In the genomic region with DNA sequence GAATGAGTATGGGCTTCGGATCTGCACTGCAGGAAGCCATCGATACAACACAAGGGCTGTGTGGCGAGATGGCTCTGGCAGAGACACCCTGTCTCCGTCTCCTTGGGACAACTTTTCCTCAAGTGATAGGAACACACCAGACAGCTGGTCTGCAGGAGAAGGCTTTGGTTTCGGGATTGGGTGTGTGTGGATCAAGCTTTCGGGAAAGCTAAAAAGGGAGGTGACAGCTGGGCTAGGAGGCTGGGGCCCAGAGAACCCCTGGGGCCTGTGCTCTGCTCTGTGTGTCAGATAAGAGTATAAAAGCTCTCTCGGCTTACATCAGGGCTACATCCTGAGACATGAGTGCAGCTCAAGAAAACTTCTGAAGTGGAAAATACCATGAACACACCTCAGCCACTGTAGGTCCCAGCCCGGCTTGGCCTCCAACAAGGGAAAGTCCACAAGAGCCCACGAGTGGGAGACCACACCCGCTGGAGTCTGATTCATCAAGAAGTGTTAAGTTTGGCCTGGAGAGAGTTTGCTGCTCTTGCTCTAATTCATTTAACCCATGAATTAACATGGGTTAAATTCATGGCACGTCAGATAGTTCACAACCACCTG, we compare ENCODE assay signal across 22 mouse cellular contexts. TPM values are rescaled to one million over a fixed set of nuclear protein-coding genes. Genes with fewer than 3 reads are reported as not detected.
DNase-seq lines count a peak whose midpoint lies in the region; ATAC-seq and TF ChIP-seq lines count a peak whose summit lies in the region.
"Had no signal": no experiment of that assay in that cellular context is flagged by ENCODE, and none has a peak within 500 bp of the region (broad histone marks: within the 10 kb centered on the region; RNA-seq: fewer than 3 reads in every experiment).

No protein-coding gene starts in this region.

- WGBS in liver, embryonic 13.5 days (ENCODE audit: insufficient replicate concordance) = 58% methylated on average over 11 of the region's 11 CpGs
- 65% methylated on average over 11 of the region's 11 CpGs for WGBS in liver, embryonic 11.5 days
- 33% methylated on average over 11 of the region's 11 CpGs for WGBS in heart, postnatal 0 days
- 66% methylated on average over 11 of the region's 11 CpGs for WGBS in stomach, embryonic 15.5 days
- 71% methylated on average over 11 of the region's 11 CpGs for WGBS in hindbrain, embryonic 16.5 days

- no peak overlapping the region for H3K9ac ChIP-seq in liver, embryonic 13.5 days
- no peak overlapping the region for H3K9ac ChIP-seq in liver, embryonic 11.5 days (ENCODE audit: low read depth, low read length)
- H3K9ac ChIP-seq in heart, postnatal 0 days (replicated peaks; ENCODE audit: low read depth, low read length) = 0 out of 2 replicates have a peak overlapping the region, but pooled peaks have one; percentile 10
- H3K9ac ChIP-seq in stomach, embryonic 15.5 days = no peak overlapping the region
- H3K9ac ChIP-seq in hindbrain, embryonic 16.5 days (ENCODE audit: low read depth, low read length) = no peak overlapping the region
- H3K9ac ChIP-seq: embryonic facial prominence, embryonic 12.5 days; forebrain, embryonic 13.5 days; neural tube, embryonic 13.5 days had no signal

- H3K36me3 ChIP-seq in liver, embryonic 13.5 days = no peaks in the 10 kb centered on the region
- no peaks in the 10 kb centered on the region for H3K36me3 ChIP-seq in liver, embryonic 11.5 days (ENCODE audit: control insufficient read depth, insufficient read depth, low read length)
- no peaks in the 10 kb centered on the region for H3K36me3 ChIP-seq in heart, postnatal 0 days (replicated peaks; ENCODE audit: control insufficient read depth, insufficient read depth, low read length)
- no peaks in the 10 kb centered on the region for H3K36me3 ChIP-seq in stomach, embryonic 15.5 days
- H3K36me3 ChIP-seq in hindbrain, embryonic 16.5 days (ENCODE audit: control insufficient read depth, insufficient read depth, low read length) = no peaks in the 10 kb centered on the region
- H3K36me3 ChIP-seq: embryonic facial prominence, embryonic 12.5 days; hindbrain, embryonic 10.5 days; neural tube, embryonic 13.5 days had no signal

- no peak for TF ChIP-seq CTCF in gastrocnemius, adult 2 months (IDR thresholded peaks at IDR 0.05)
- no peak for TF ChIP-seq CTCF in heart, postnatal 0 days (IDR thresholded peaks at IDR 0.05; ENCODE audit: low read depth)

- H3K4me1 ChIP-seq in liver, embryonic 13.5 days (replicated peaks) = peaks cover 39% of the 10 kb centered on the region
- peaks cover 29% of the 10 kb centered on the region for H3K4me1 ChIP-seq in liver, embryonic 11.5 days (replicated peaks; ENCODE audit: control insufficient read depth, insufficient read depth, low read length)
- H3K4me1 ChIP-seq in heart, postnatal 0 days (ENCODE audit: control insufficient read depth, insufficient read depth) = peaks cover 43% of the 10 kb centered on the region
- H3K4me1 ChIP-seq in stomach, embryonic 15.5 days = peaks cover 28% of the 10 kb centered on the region
- peaks cover 4% of the 10 kb centered on the region; the same call in 1 of the 2 replicates for H3K4me1 ChIP-seq in hindbrain, embryonic 16.5 days (ENCODE audit: control insufficient read depth, insufficient read depth, low read depth, low read length)

- H3K4me3 ChIP-seq in gastrocnemius, adult 2 months = no peak overlapping the region
- no peak overlapping the region for H3K4me3 ChIP-seq in liver, embryonic 13.5 days (replicated peaks)
- no peak overlapping the region for H3K4me3 ChIP-seq in liver, embryonic 11.5 days (ENCODE audit: low read depth, low read length)
- no peak overlapping the region for H3K4me3 ChIP-seq in heart, postnatal 0 days (ENCODE audit: low read depth, low read length)
- no peak overlapping the region for H3K4me3 ChIP-seq in stomach, embryonic 15.5 days (replicated peaks)
- H3K4me3 ChIP-seq in hindbrain, embryonic 16.5 days (ENCODE audit: low read length) = no peak overlapping the region
- H3K4me3 ChIP-seq: embryonic facial prominence, embryonic 12.5 days; forebrain, embryonic 13.5 days; hindbrain, embryonic 10.5 days; neural tube, embryonic 13.5 days had no signal

- ATAC-seq in liver, embryonic 13.5 days (ENCODE audit: low read depth) = peak; percentile 43; the same call in 1 of the 2 replicates
- ATAC-seq in liver, embryonic 11.5 days (replicated peaks; ENCODE audit: low FRiP score) = no peak
- ATAC-seq in heart, postnatal 0 days (ENCODE audit: insufficient read depth, low read depth) = no peak
- no peak for ATAC-seq in stomach, embryonic 15.5 days (ENCODE audit: insufficient read depth, low FRiP score, low read depth)
- ATAC-seq in hindbrain, embryonic 16.5 days = no peak
- ATAC-seq: forebrain, embryonic 13.5 days had no signal

- peak overlapping the region; percentile 87 for H3K27ac ChIP-seq in gastrocnemius, adult 2 months
- peak overlapping the region; percentile 29; the same call in 1 of the 2 replicates for H3K27ac ChIP-seq in liver, embryonic 13.5 days
- no peak overlapping the region for H3K27ac ChIP-seq in liver, embryonic 11.5 days (ENCODE audit: low read depth, low read length)
- H3K27ac ChIP-seq in heart, postnatal 0 days (ENCODE audit: low read depth) = peak overlapping the region; percentile 71
- H3K27ac ChIP-seq in stomach, embryonic 15.5 days = peak overlapping the region; percentile 44; the same call in 1 of the 2 replicates
- H3K27ac ChIP-seq in hindbrain, embryonic 16.5 days (ENCODE audit: low read depth, low read length) = no peak overlapping the region
- H3K27ac ChIP-seq: embryonic facial prominence, embryonic 12.5 days; forebrain, embryonic 13.5 days; hindbrain, embryonic 10.5 days; neural tube, embryonic 13.5 days had no signal

- peak; percentile 43 for DNase-seq in gastrocnemius, adult 2 months
- DNase-seq in gastrocnemius, postnatal 10 days = no peak
- no peak for DNase-seq in liver, embryonic 13.5 days
- no peak for DNase-seq in liver, embryonic 11.5 days (ENCODE audit: low spot score)
- DNase-seq in heart, postnatal 0 days (ENCODE audit: low spot score) = no peak
- no peak for DNase-seq in spleen, postnatal 4 days (ENCODE audit: low spot score in 2 of 2)
- DNase-seq: cerebellum, postnatal 25 days; kidney, adult 11 months; left cerebral cortex, postnatal 4 days; thymus, postnatal 4 days had no signal

- no peak overlapping the region for H3K4me2 ChIP-seq in liver, embryonic 13.5 days
- no peak overlapping the region for H3K4me2 ChIP-seq in liver, embryonic 11.5 days
- H3K4me2 ChIP-seq in heart, postnatal 0 days (ENCODE audit: low read depth, low read length) = no peak overlapping the region
- no peak overlapping the region for H3K4me2 ChIP-seq in stomach, embryonic 15.5 days
- H3K4me2 ChIP-seq in hindbrain, embryonic 16.5 days (ENCODE audit: low read length) = no peak overlapping the region
- H3K4me2 ChIP-seq: embryonic facial prominence, embryonic 12.5 days; forebrain, embryonic 13.5 days; neural tube, embryonic 13.5 days had no signal

- no peaks in the 10 kb centered on the region for H3K27me3 ChIP-seq in liver, embryonic 13.5 days
- H3K27me3 ChIP-seq in liver, embryonic 11.5 days (replicated peaks; ENCODE audit: control insufficient read depth, insufficient read depth, low read length) = no peaks in the 10 kb centered on the region
- H3K27me3 ChIP-seq in heart, postnatal 0 days (ENCODE audit: control insufficient read depth, insufficient read depth, low read length) = no peaks in the 10 kb centered on the region
- H3K27me3 ChIP-seq in stomach, embryonic 15.5 days (replicated peaks) = no peaks in the 10 kb centered on the region
- H3K27me3 ChIP-seq in hindbrain, embryonic 16.5 days (replicated peaks; ENCODE audit: control insufficient read depth, insufficient read depth, low read length) = no peaks in the 10 kb centered on the region
- H3K27me3 ChIP-seq: embryonic facial prominence, embryonic 12.5 days; forebrain, embryonic 13.5 days; neural tube, embryonic 13.5 days had no signal

- intact Hi-C loops in gastrocnemius, adult 2 months (cut with DNase I) = loop anchor here (2.0 kb wide), 1 partner anchor 31 kb away; no protein-coding TSS in a partner anchor

- no peak for TF ChIP-seq EP300 in heart, postnatal 0 days (IDR thresholded peaks at IDR 0.05; ENCODE audit: low read depth)

- no peaks in the 10 kb centered on the region for H3K9me3 ChIP-seq in liver, embryonic 13.5 days (replicated peaks)
- H3K9me3 ChIP-seq in liver, embryonic 11.5 days (ENCODE audit: control insufficient read depth, low read length) = no peaks in the 10 kb centered on the region
- no peaks in the 10 kb centered on the region for H3K9me3 ChIP-seq in heart, postnatal 0 days (replicated peaks; ENCODE audit: control insufficient read depth, low read length)
- H3K9me3 ChIP-seq in stomach, embryonic 15.5 days = no peaks in the 10 kb centered on the region
- H3K9me3 ChIP-seq in hindbrain, embryonic 16.5 days (ENCODE audit: control insufficient read depth, low read length) = no peaks in the 10 kb centered on the region
- H3K9me3 ChIP-seq: embryonic facial prominence, embryonic 12.5 days; forebrain, embryonic 13.5 days; hindbrain, embryonic 10.5 days; neural tube, embryonic 13.5 days had no signal

RNA-seq across cellular contexts. Expression of a gene that starts 26.9 kb away (rescaled TPM):
- 1 to 10 TPM in 1 of 2 experiments, under 1 TPM in 1; 0.79 to 1.0 TPM for total RNA-seq in gastrocnemius, adult 2 months (2021)
- 1 to 10 TPM in 1 of 2 experiments, under 1 TPM in 1; 0.68 to 2.0 TPM for total RNA-seq in gastrocnemius, postnatal 10 days (2021)
- polyA plus RNA-seq in liver, embryonic 13.5 days (2015; fragmentation: Nextera tagmentation; extraction: Ambion mirVana) = not detected in 2 replicates
- 0.27 and 0.49 TPM in 2 replicates for polyA plus RNA-seq in liver, embryonic 11.5 days (2014; fragmentation: Nextera tagmentation; extraction: Ambion mirVana)
- not detected in 2 replicates for total RNA-seq in heart, postnatal 0 days (2014; rRNA removed; ENCODE audit: low replicate concordance)
- 0.77 and 0.89 TPM in 2 replicates for polyA plus RNA-seq in heart, postnatal 0 days (2015; fragmentation: Nextera tagmentation; extraction: Ambion mirVana)
- 1.1 and 1.2 TPM in 2 replicates for polyA plus RNA-seq in stomach, embryonic 15.5 days (2015; fragmentation: Nextera tagmentation; extraction: Ambion mirVana)
- polyA plus RNA-seq in hindbrain, embryonic 16.5 days (2015; fragmentation: Nextera tagmentation; extraction: Ambion mirVana) = 0.86 and 1.8 TPM in 2 replicates
- total RNA-seq: megakaryocyte, adult 5-6 weeks; MEL had no signal

RNA-seq across cellular contexts. Expression of a gene that starts 38.3 kb away (rescaled TPM):
- total RNA-seq in gastrocnemius, adult 2 months (2021) = not detected
- total RNA-seq in gastrocnemius, postnatal 10 days (2021) = not detected
- not detected in 2 replicates for polyA plus RNA-seq in liver, embryonic 13.5 days (2015; fragmentation: Nextera tagmentation; extraction: Ambion mirVana)
- polyA plus RNA-seq in liver, embryonic 11.5 days (2014; fragmentation: Nextera tagmentation; extraction: Ambion mirVana) = not detected in 2 replicates
- total RNA-seq in heart, postnatal 0 days (2014; rRNA removed; ENCODE audit: low replicate concordance) = not detected in 2 replicates
- not detected in 2 replicates for polyA plus RNA-seq in heart, postnatal 0 days (2015; fragmentation: Nextera tagmentation; extraction: Ambion mirVana)
- not detected in 2 replicates for polyA plus RNA-seq in stomach, embryonic 15.5 days (2015; fragmentation: Nextera tagmentation; extraction: Ambion mirVana)
- polyA plus RNA-seq in hindbrain, embryonic 16.5 days (2015; fragmentation: Nextera tagmentation; extraction: Ambion mirVana) = not detected in 2 replicates
- total RNA-seq: adrenal gland, postnatal 14 days; gastrocnemius, adult 8-10 months; layer of hippocampus, postnatal 25 days; left cerebral cortex, postnatal 4 days; megakaryocyte, adult 5-6 weeks; MEL; midbrain, postnatal 0 days had no signal
- polyA plus RNA-seq: embryonic facial prominence, embryonic 12.5 days; forebrain, embryonic 13.5 days; hindbrain, embryonic 10.5 days; midbrain, postnatal 0 days; neural tube, embryonic 13.5 days had no signal

Comparison
In these comparisons a context has a peak if more than half of its experiments do, and no peak if none do; other contexts are left out.
1. H3K27ac ChIP-seq: peak in gastrocnemius, adult 2 months (single experiment), liver, embryonic 13.5 days (single experiment), heart, postnatal 0 days (single experiment) and stomach, embryonic 15.5 days (single experiment); none in liver, embryonic 11.5 days (single experiment) and hindbrain, embryonic 16.5 days (single experiment).